Mouse (Mus musculus): Measurements from ENCODE around the gene Gpr155. TPM values are rescaled to one million over a fixed set of nuclear protein-coding genes. Genes with fewer than 3 reads are reported as not detected.

Gpr155 gene
- 0.23 TPM in 2 replicates for total RNA-seq (2012; rRNA removed)
- under 1 TPM in 1 of 2 experiments, not detected in 1; 0.99 TPM for polyA plus RNA-seq (2012; ENCODE audit: insufficient read depth in 1 of 2, insufficient read length in 2 of 2, low read depth in 1 of 2, low replicate concordance in 2 of 2, missing spikeins in 1 of 2)

GRCm38 (mm10) chr2:73386356-73387046 is at the start of gene Gpr155:
Gene Gpr155 (minus strand): TSS chr2:73386572.
- peak within 1 kb of the TSS; percentile 70 for H3K9ac ChIP-seq (ENCODE audit: control insufficient read depth, low read depth, low read length, poor library complexity, severe bottlenecking)
- H3K4me3 ChIP-seq (ENCODE audit: control insufficient read depth in 1 of 2, insufficient read depth in 1 of 2, low read depth in 2 of 2, low read length in 2 of 2) = peak within 1 kb of the TSS; percentile 77 to 83
- DNase-seq (ENCODE audit: low read depth, low spot score) = peak; percentile 98
- peaks cover 2 to 3% of the 10 kb centered on the region in 2 experiments; a peak in 3 of 4 replicates for H3K27me3 ChIP-seq (ENCODE audit: control insufficient read depth in 1 of 2, insufficient read depth in 2 of 2, low read length in 2 of 2)
- no peaks in the 10 kb centered on the region for H3K79me2 ChIP-seq (ENCODE audit: control insufficient read depth, insufficient read depth, low read length, poor library complexity)
- H3K4me1 ChIP-seq (ENCODE audit: control insufficient read depth in 1 of 2, insufficient read depth in 2 of 2, low read length in 2 of 2) = peaks cover 0 to 3% of the 10 kb centered on the region in 2 experiments; a peak in 1 of 4 replicates
- peaks cover 0 to 8% of the 10 kb centered on the region in 2 experiments; a peak in 2 of 4 replicates for H3K36me3 ChIP-seq (ENCODE audit: control insufficient read depth in 1 of 2, insufficient read depth in 2 of 2, low read length in 2 of 2)
- peak within 1 kb of the TSS; percentile 50 for H3K27ac ChIP-seq (ENCODE audit: control insufficient read depth, low read depth, low read length)
- H3K9me3 ChIP-seq (replicated peaks; ENCODE audit: insufficient read depth, low read length) = no peaks in the 10 kb centered on the region
- TF ChIP-seq NELFE (IDR thresholded peaks at IDR 0.05; ENCODE audit: low read depth, low read length) (peak; percentile 72), USF2 (IDR thresholded peaks at IDR 0.05; ENCODE audit: borderline replicate concordance in 1 of 2, insufficient read depth in 1 of 2, low read depth in 1 of 2, low read length in 2 of 2) (no peak), TCF12 (IDR thresholded peaks at IDR 0.05; ENCODE audit: low read depth, low read length) (peak; percentile 70), ELF1 (IDR thresholded peaks at IDR 0.05; ENCODE audit: low read depth, low read length) (peak; percentile 93), MYB (IDR thresholded peaks at IDR 0.05; ENCODE audit: low read depth, low read length) (no peak), SIN3A (IDR thresholded peaks at IDR 0.05; ENCODE audit: low read length) (0 out of 2 replicates have a peak, but pooled peaks have one; percentile 30), MAX (IDR thresholded peaks at IDR 0.05; ENCODE audit: low read length) (0 out of 2 replicates have a peak, but pooled peaks have one; percentile 4), POLR2AphosphoS5 (IDR thresholded peaks at IDR 0.05; ENCODE audit: borderline replicate concordance, low read depth, low read length) (no peak), MAZ (IDR thresholded peaks at IDR 0.05; ENCODE audit: low read depth, low read length) (0 out of 2 replicates have a peak, but pooled peaks have one; percentile 34), GATA1 (IDR thresholded peaks at IDR 0.05; ENCODE audit: low read depth, low read length) (no peak), NRF1 (IDR thresholded peaks at IDR 0.05; ENCODE audit: insufficient read depth, low read depth, low read length, poor library complexity, severe bottlenecking) (0 out of 2 replicates have a peak, but pooled peaks have one; percentile 11), TAL1 (IDR thresholded peaks at IDR 0.05; ENCODE audit: low read length) (no peak), POLR2A (IDR thresholded peaks at IDR 0.05; ENCODE audit: control insufficient read depth in 1 of 2, insufficient read depth in 1 of 2, low read depth in 1 of 2, low read length in 2 of 2, poor library complexity in 1 of 2) (peak; percentile 56 to 75; a peak in 2 of 4 replicates), ZNF384 (IDR thresholded peaks at IDR 0.05; ENCODE audit: low read depth, low read length) (no peak), ZC3H11A (IDR thresholded peaks at IDR 0.05; ENCODE audit: low read depth, low read length) (no peak), EP300 (IDR thresholded peaks at IDR 0.05; ENCODE audit: low read depth in 1 of 2, low read length in 2 of 2) (no peak), HCFC1 (IDR thresholded peaks at IDR 0.05; ENCODE audit: low read depth, low read length) (peak; percentile 74), E2F4 (IDR thresholded peaks at IDR 0.05; ENCODE audit: borderline replicate concordance, low read depth, low read length) (no peak), RAD21 (IDR thresholded peaks at IDR 0.05; ENCODE audit: low read depth, low read length) (no peak), MAFK (IDR thresholded peaks at IDR 0.05; ENCODE audit: borderline replicate concordance, low read depth, low read length) (no peak), USF1 (IDR thresholded peaks at IDR 0.05; ENCODE audit: low read depth, low read length) (no peak), BHLHE40 (IDR thresholded peaks at IDR 0.05; ENCODE audit: borderline replicate concordance, low read depth, low read length) (no peak), ZMIZ1 (IDR thresholded peaks at IDR 0.05; ENCODE audit: low read depth, low read length) (no peak), MYC (IDR thresholded peaks at IDR 0.05; ENCODE audit: low read depth, low read length) (no peak), KAT2A (conservative IDR thresholded peaks at IDR 0.05; ENCODE audit: low read depth, low read length) (no peak), MXI1 (IDR thresholded peaks at IDR 0.05; ENCODE audit: low read depth, low read length) (peak; percentile 64; the same call in 1 of the 2 replicates), ZKSCAN1 (IDR thresholded peaks at IDR 0.05; ENCODE audit: low read depth, low read length) (no peak), CTCF (IDR thresholded peaks at IDR 0.05 in 2 of 3, conservative IDR thresholded peaks at IDR 0.05 in 1 of 3; ENCODE audit: control insufficient read depth in 1 of 3, insufficient read depth in 1 of 3, low read depth in 2 of 3, low read length in 3 of 3, poor library complexity in 1 of 3, severe bottlenecking in 1 of 3) (no peak), POLR2AphosphoS2 (IDR thresholded peaks at IDR 0.05; ENCODE audit: low read length) (no peak), SMC3 (IDR thresholded peaks at IDR 0.05; ENCODE audit: low read depth, low read length) (no peak), TBP (IDR thresholded peaks at IDR 0.05; ENCODE audit: low read depth, low read length) (peak; percentile 76; the same call in 1 of the 2 replicates), UBTF (IDR thresholded peaks at IDR 0.05; ENCODE audit: borderline replicate concordance, insufficient read depth, low read depth, low read length) (no peak), GABPA (IDR thresholded peaks at IDR 0.05; ENCODE audit: low read depth, low read length) (no peak), CHD2 (IDR thresholded peaks at IDR 0.05; ENCODE audit: low read length) (no peak), MEF2A (IDR thresholded peaks at IDR 0.05; ENCODE audit: extremely low read depth, insufficient replicate concordance, low read depth, low read length, poor library complexity, severe bottlenecking) (no peak)

Measured in MEL (cell line).